Mouse (Mus musculus) ZHBTc4 (cell line): ENCODE measurements around the gene Gnai2.
A peak's percentile ranks its signal among the peaks of the same experiment; 100 is the strongest.
"Not testable (repeated sequence)": the region's sequence is repeated elsewhere in the genome, so short reads cannot be mapped to it uniquely, and the experiment has no call there.

Experiments used
- DNase-seq: peaks from one replicate; pipeline ENCODE4 v3.0.0-alpha.2; 2011; ENCODE audit warnings: low read depth, low spot score

Gene Gnai2

DNA sequence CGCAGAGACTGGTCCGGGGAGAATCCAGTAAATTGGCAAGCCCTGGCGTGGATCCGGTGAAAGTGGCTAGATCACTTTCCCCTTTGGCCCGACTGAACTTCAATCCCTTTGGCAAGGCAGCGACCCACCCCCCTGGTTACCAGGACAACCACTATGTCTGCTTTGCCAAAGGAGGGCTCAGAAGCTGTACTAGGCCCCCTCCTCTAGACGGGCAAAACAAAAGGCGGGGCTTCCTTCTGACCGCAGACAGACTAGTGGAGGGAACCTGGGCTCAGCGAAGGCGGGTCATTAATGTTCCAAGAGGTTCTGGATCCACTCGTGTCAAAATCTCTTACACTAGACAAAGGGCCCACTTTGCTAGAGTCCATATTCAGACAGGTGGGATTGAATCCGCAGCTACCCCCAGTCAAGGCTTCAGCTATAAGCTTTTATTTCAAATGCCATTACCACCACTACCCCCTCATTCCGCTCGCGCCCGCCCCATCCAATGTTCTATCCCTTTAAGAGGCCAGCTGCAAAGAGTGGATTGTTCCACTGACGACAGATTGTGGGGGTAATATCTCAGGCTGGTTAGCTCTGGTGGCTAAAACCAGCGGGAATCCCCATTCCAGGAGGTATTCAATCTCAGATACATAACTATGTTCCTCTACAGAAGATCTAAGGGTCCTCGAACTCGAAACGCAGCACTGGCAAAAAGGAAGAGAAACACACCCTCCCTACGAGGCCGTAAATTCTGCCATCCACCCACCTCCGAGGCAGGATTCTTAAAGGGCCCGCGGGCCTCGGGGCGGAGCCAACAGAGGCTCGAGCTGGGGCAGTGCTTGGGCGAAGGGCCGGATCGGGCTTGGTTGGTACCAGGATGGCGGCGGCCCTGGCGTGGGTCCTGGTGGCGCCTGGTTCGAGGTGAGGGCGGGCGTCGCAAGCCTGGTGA, 66.6 kb downstream of the Gnai2 start:
- peak; percentile 95 for DNase-seq

DNA sequence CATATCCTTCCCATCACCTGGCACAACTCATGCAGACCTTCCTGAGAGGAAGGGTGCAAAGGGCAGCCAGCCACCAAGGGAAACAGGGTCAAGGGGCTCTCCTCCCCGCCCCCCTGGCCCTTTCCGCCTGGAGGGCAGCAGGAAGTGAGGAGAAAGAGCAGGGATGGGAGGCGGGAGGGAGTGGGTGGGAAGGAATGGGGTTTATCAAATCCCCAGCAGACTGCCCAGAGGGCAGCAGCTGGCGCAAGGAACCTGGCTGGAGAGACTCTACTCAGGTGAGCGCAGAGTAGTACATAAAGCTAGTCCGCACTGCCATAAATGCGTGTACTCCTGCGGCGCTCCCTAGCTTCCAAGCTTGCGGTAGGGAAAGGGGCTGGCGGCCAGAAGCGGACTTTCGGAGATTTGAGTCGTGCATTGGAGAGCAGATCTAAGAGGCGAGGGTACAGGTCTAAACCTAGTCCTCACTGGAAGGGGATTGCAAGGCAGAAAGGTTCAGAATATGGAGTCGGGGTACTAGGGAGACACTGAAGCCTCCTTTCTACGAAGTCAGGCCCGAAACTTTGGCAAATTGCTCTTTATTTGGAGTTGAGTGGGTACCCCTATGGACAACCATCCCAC, 67.4 kb downstream of the Gnai2 start, which contains the start of gene Hyal2:
Gene Hyal2, plus strand, starts transcription at position 244 of the 618 bp plus-strand sequence.
- DNase-seq = no peak

DNA sequence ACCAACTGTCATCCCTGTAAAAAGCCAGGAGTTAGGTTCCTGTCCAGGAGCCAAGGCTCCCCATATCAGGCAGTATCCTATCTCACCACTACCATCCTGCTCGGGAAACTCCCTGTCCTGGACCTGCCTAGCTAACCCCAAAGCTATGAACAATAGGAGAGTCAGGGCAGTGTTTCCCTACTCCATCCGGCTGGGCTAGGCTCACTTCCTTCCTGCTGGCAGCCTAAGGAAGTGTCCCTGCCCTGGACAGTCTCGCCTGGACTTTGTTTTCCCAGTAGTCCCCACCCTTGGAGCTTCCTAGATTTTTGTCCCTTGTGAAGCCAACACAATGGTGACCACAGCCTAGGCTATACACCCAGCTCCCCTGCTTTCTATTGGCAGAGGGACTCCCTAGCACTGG, 68.3 kb downstream of the Gnai2 start:
- no peak for DNase-seq

DNA sequence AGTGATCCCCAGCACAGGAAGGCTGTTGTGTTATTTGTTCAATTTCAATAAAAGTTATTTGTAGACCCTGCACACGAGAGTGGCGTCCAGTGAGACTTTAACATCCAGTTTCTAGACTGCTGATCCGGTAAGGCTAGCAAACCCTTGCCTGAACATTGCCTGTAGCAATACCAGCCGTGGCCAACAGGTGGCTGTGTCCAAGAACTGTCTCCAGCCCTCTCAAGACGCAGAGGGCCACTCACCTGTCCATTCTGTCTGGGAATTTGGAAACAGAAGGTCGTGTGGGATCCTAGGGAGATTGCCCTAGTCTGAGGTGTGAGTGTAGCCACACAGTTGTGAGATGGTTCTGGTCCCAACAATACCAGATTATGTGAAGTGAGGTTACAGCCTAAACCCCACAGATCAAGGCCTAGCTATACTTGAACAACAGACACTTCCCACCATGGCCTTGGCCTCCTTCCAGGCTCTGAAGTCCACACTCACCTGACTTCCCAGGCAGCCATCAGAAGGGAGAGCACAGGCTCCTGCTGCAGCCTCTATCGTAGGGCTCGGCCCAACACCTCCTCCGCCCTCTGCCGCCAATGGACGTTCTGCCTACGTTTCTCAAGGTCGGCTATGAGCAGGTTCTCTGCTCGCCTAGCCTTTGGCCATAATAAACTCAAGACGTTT, 69.0 kb downstream of the Gnai2 start:
- peak; percentile 78 for DNase-seq

DNA sequence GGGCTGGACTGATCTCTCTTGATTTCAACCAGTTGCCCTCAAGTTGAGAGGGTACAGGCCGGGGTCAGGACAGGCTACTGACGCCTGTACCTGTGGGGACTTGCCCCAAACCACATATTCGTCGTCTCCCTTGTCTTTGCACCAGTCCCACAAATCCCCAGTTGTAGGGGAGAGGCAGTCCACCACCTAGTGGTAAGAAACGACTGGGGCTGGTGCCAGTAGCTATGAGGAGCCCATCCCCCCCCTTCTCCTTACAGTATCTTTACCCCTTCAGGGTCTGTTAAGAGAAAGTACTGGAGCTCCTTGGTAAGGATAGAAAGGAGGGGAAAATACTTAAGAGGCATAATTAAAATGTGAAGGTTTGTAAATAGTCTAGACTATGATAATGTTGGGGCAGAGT, 69.6 kb downstream of the Gnai2 start:
- DNase-seq = not testable (repeated sequence)
